Mouse (Mus musculus) heart, postnatal 0 days (tissue): ENCODE measurements around the gene Kcnn1.

ENCODE experiments used
- CTCF ChIP-seq: IDR thresholded peaks from 2 replicates; pipeline ENCODE4 v1.5.1; 2016; ENCODE audit warnings: antibody characterized with exemption, control low read depth, low read depth
- EP300 ChIP-seq: IDR thresholded peaks from 2 replicates; pipeline ENCODE4 v1.6.1; 2016; ENCODE audit warnings: antibody characterized with exemption, low read depth

- TF ChIP-seq CTCF, result peak; percentile 94
- no peak for TF ChIP-seq EP300
These were observed 21.6 kb downstream of the Kcnn1 start for GRCm38 (mm10) chr8:70841147-70842072.
